Mouse (Mus musculus): ENCODE data around the gene Cdc27.

DNA sequence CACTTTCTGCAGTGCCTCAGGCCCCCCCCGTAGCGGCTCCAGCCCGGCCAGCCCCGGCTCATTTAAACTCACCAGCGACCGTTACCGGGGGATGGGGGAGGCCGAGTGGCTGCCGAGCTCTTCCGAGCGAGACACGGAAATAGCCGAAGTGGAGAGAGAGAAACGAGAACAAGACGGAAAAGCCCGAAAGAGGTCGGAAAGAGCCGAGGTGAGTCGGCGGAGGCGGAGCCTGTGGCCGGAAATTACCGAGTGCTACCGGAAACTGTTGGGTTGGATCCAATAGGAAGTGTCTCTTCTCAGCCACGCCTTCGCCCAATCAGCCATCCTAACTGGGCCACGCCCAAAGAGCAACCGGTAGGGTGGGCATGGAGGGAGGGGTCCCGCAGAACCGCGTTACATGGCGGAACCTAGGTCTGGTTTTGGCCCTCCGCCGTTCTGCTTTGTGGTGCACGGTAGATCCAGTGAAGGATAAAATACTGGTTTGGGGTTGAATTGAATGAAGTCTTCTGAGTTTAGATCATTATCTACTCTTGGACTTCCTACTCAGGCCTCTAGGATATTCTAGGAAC lies at the start of gene Cdc27, which contains the start of gene Myl4:
- TF ChIP-seq MAFK (IDR thresholded peaks at IDR 0.05; ENCODE audit: insufficient read depth, low read depth, low read length): no peak
- no peak for TF ChIP-seq CHD2 (IDR thresholded peaks at IDR 0.05; ENCODE audit: low read depth, low read length)
- TF ChIP-seq ZNF384 (IDR thresholded peaks at IDR 0.05; ENCODE audit: low read depth, low read length): no peak
- no peak for TF ChIP-seq HCFC1 (IDR thresholded peaks at IDR 0.05; ENCODE audit: borderline replicate concordance, insufficient read depth, low read length)
- TF ChIP-seq ZC3H11A (IDR thresholded peaks at IDR 0.05; ENCODE audit: borderline replicate concordance, low read depth, low read length): no peak

All from ES-E14 (cell line).